Mouse (Mus musculus) limb, embryonic 14.5 days (tissue): ENCODE data around the gene Arhgap27. TPM values are rescaled to one million over a fixed set of nuclear protein-coding genes. Genes with fewer than 3 reads are reported as not detected.

Experiments used
- ATAC-seq: fragments of 200-750 bp; cut with Nextera tagmentation; 2 replicates; pipeline ENCODE4 v1.8.0; 2017; ENCODE audit warnings: low read depth, moderate number of reproducible peaks, moderate TSS enrichment; ENCODE audit not compliant: low FRiP score
- DNase-seq: peaks from one replicate; pipeline ENCODE4 v3.0.0-alpha.2; 2015; ENCODE audit warnings: low spot score
- H3K27ac ChIP-seq: fragments of 300-500 bp; sonication (generic); replicated peaks from 2 replicates; pipeline ENCODE4 v1.5.1; 2014; ENCODE audit warnings: low read depth, mild to moderate bottlenecking, low read length, moderate library complexity, mixed read lengths
- H3K27me3 ChIP-seq: fragments of 300-500 bp; sonication (generic); 2 replicates; pipeline ENCODE4 v1.6.1; 2014; ENCODE audit warnings: low read length, mixed read lengths; ENCODE audit not compliant: control insufficient read depth, insufficient read depth
- H3K36me3 ChIP-seq: fragments of 300-500 bp; sonication (generic); 2 replicates; pipeline ENCODE4 v1.6.1; 2014; ENCODE audit warnings: mild to moderate bottlenecking, low read length, moderate library complexity, mixed read lengths; ENCODE audit not compliant: control insufficient read depth, insufficient read depth
- H3K4me1 ChIP-seq: fragments of 300-500 bp; sonication (generic); 2 replicates; pipeline ENCODE4 v1.6.1; 2014; ENCODE audit warnings: antibody characterized with exemption, low read length, mixed read lengths; ENCODE audit not compliant: control insufficient read depth, insufficient read depth
- H3K4me2 ChIP-seq: fragments of 300-500 bp; sonication (generic); replicated peaks from 2 replicates; pipeline ENCODE4 v1.6.1; 2014; ENCODE audit warnings: low read depth, mild to moderate bottlenecking, low read length, moderate library complexity; ENCODE audit not compliant: severe bottlenecking
- H3K4me3 ChIP-seq: fragments of 300-500 bp; sonication (generic); replicated peaks from 2 replicates; pipeline ENCODE4 v1.5.1; 2014; ENCODE audit warnings: low read length
- H3K9ac ChIP-seq: fragments of 300-500 bp; sonication (generic); 2 replicates; pipeline ENCODE4 v1.6.1; 2014; ENCODE audit warnings: mild to moderate bottlenecking, low read depth, low read length, moderate library complexity; ENCODE audit not compliant: severe bottlenecking
- H3K9me3 ChIP-seq: fragments of 300-500 bp; sonication (generic); 2 replicates; pipeline ENCODE4 v1.6.1; 2016; ENCODE audit warnings: low read length; ENCODE audit not compliant: control insufficient read depth
- POLR2A ChIP-seq: fragments of 200-500 bp; IDR thresholded peaks from 2 replicates; pipeline ENCODE4 v1.8.0; 2012; ENCODE audit warnings: inconsistent platforms, mild to moderate bottlenecking, moderate library complexity, borderline replicate concordance; ENCODE audit not compliant: insufficient read depth, insufficient read length; ENCODE audit errors: extremely low read depth
- WGBS: fragments of 180-500 bp; shearing (Covaris S2); extraction: QIAGEN DNeasy Blood & Tissue Kit; methylation state at CpG from one replicate; pipeline ENCODE4 v1.1.7; 2014; 5-methylcytosine and 5-hydroxymethylcytosine counted together
- polyA plus RNA-seq, 2 experiments: library from polyadenylated mRNA; depleted of rRNA in 1 of 2; stranded (reverse) in 1 of 2; unstranded in 1 of 2; fragments of >200 nt; fragmentation: Nextera tagmentation in 1 of 2; extraction: Ambion mirVana in 1 of 2; gene quantifications; 2 replicates each; pipeline versions ENCODE4 v1.2.1 to v1.2.3; 2012 to 2014

Arhgap27 gene
- polyA plus RNA-seq, 2 experiments: 8.4 to 14.1 TPM

GRCm38 (mm10) chr11:103371222-103371539 is 7.7 kb upstream of the Arhgap27 start:
- WGBS: 71% methylated on average over 3 of the region's 3 CpGs
- Histone ChIP-seq H3K4me3 (no peak overlapping the region), H3K27ac (no peak overlapping the region), H3K9me3 (no peaks in the 10 kb centered on the region), H3K36me3 (peaks cover 56% of the 10 kb centered on the region), H3K4me2 (no peak overlapping the region), H3K4me1 (no peaks in the 10 kb centered on the region), H3K27me3 (no peaks in the 10 kb centered on the region), H3K9ac (no peak overlapping the region)
- no peak for TF ChIP-seq POLR2A
- DNase-seq: no peak
- ATAC-seq: no peak

GRCm38 (mm10) chr11:103370397-103371221 is 7.1 kb upstream of the Arhgap27 start:
- Histone ChIP-seq H3K9ac (no peak overlapping the region), H3K4me1 (no peaks in the 10 kb centered on the region), H3K27ac (no peak overlapping the region), H3K27me3 (no peaks in the 10 kb centered on the region), H3K36me3 (peaks cover 51% of the 10 kb centered on the region), H3K4me2 (no peak overlapping the region), H3K4me3 (no peak overlapping the region), H3K9me3 (no peaks in the 10 kb centered on the region)
- 88% methylated on average over 9 of the region's 9 CpGs for WGBS
- DNase-seq: no peak
- ATAC-seq: no peak
- no peak for TF ChIP-seq POLR2A

- Histone ChIP-seq H3K27ac (no peak overlapping the region), H3K9ac (no peak overlapping the region), H3K4me3 (no peak overlapping the region), H3K27me3 (peaks cover 39% of the 10 kb centered on the region), H3K4me2 (no peak overlapping the region), H3K9me3 (no peaks in the 10 kb centered on the region), H3K36me3 (peaks cover 21% of the 10 kb centered on the region), H3K4me1 (peaks cover 12% of the 10 kb centered on the region; the same call in 1 of the 2 replicates)
- no peak for TF ChIP-seq POLR2A
- 83% methylated on average over 4 of the region's 4 CpGs for WGBS
- ATAC-seq: no peak
- DNase-seq: no peak
These were observed 2.0 kb upstream of the Arhgap27 start for GRCm38 (mm10) chr11:103365530-103365929.

GRCm38 (mm10) chr11:103365022-103365421 is 1.5 kb upstream of the Arhgap27 start:
- peaks cover 21% of the 10 kb centered on the region for H3K36me3 ChIP-seq
- no peak overlapping the region for H3K27ac ChIP-seq
- no peak overlapping the region for H3K4me3 ChIP-seq
- no peak overlapping the region for H3K9ac ChIP-seq
- H3K4me2 ChIP-seq: no peak overlapping the region
- no peaks in the 10 kb centered on the region for H3K9me3 ChIP-seq
- no peak for ATAC-seq
- H3K4me1 ChIP-seq: peaks cover 12% of the 10 kb centered on the region; the same call in 1 of the 2 replicates
- no peak for TF ChIP-seq POLR2A
- DNase-seq: no peak
- peaks cover 43% of the 10 kb centered on the region for H3K27me3 ChIP-seq
- 82% methylated on average over 3 of the region's 3 CpGs for WGBS

GRCm38 (mm10) chr11:103364335-103364734 is 843 bp upstream of the Arhgap27 start:
- Histone ChIP-seq H3K9ac (no peak overlapping the region), H3K27me3 (peaks cover 50% of the 10 kb centered on the region)
- WGBS: 43% methylated on average over 5 of the region's 5 CpGs

More at GRCm38 (mm10) chr11:103364335-103364734, 843 bp upstream of the Arhgap27 start:
- H3K4me2 ChIP-seq: no peak overlapping the region
- H3K4me1 ChIP-seq: peaks cover 12% of the 10 kb centered on the region; the same call in 1 of the 2 replicates
- TF ChIP-seq POLR2A: no peak
- DNase-seq (no peak), ATAC-seq (no peak)
- peaks cover 18% of the 10 kb centered on the region for H3K36me3 ChIP-seq
- H3K4me3 ChIP-seq: no peak overlapping the region
- no peaks in the 10 kb centered on the region for H3K9me3 ChIP-seq
- H3K27ac ChIP-seq: no peak overlapping the region
